ENCODE assay signal across 22 mouse cellular contexts in the genomic region with DNA sequence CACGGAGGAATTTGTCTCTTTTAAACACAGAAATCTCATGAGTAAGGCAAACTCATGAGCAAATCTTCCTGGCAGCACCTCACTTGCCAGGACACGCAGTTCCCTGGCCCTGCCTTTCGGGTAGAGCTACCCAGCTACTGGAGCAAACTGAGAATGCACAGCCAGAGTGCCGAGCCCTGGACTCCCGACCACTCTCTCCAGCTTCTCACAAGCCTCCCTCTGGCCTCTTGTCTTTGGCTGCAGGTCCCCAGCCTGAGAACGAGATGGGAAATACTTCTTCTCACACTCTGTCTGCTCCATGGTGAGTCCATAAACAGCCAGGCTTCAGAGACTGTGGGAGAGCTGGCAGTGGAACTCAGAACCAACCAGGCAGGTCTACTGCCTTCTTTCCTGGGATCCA. TPM values are rescaled to one million over a fixed set of nuclear protein-coding genes. Genes with fewer than 3 reads are reported as not detected.
A peak's percentile ranks its signal among the peaks of the same experiment; 100 is the strongest.
DNase-seq lines count a peak whose midpoint lies in the region; ATAC-seq and TF ChIP-seq lines count a peak whose summit lies in the region.
"Had no signal": no experiment of that assay in that cellular context is flagged by ENCODE, and none has a peak within 500 bp of the region (broad histone marks: within the 10 kb centered on the region; RNA-seq: fewer than 3 reads in every experiment).

No protein-coding gene starts in this region.

- H3K27me3 ChIP-seq in kidney, embryonic 14.5 days (ENCODE audit: control insufficient read depth, insufficient read depth, low read length), result no peaks in the 10 kb centered on the region
- no peaks in the 10 kb centered on the region for H3K27me3 ChIP-seq in forebrain, postnatal 0 days (ENCODE audit: insufficient read depth, low read length)
- H3K27me3 ChIP-seq: forebrain, embryonic 12.5 days; hindbrain, embryonic 13.5 days; intestine, embryonic 15.5 days had no signal

- no peak for ATAC-seq in kidney, embryonic 14.5 days (ENCODE audit: low FRiP score, low TSS enrichment)
- no peak for ATAC-seq in forebrain, postnatal 0 days
- ATAC-seq: intestine, embryonic 15.5 days had no signal

- H3K4me2 ChIP-seq in kidney, embryonic 14.5 days (replicated peaks; ENCODE audit: low read depth, low read length), result no peak overlapping the region
- no peak overlapping the region for H3K4me2 ChIP-seq in forebrain, postnatal 0 days (ENCODE audit: low read depth)
- H3K4me2 ChIP-seq: forebrain, embryonic 12.5 days; hindbrain, embryonic 13.5 days; intestine, embryonic 15.5 days had no signal

- 55% methylated on average over 6 of the region's 6 CpGs for WGBS in kidney, embryonic 14.5 days
- 67% methylated on average over 6 of the region's 6 CpGs for WGBS in forebrain, postnatal 0 days

- H3K4me1 ChIP-seq in kidney, embryonic 14.5 days (ENCODE audit: control insufficient read depth, insufficient read depth, low read length), result no peaks in the 10 kb centered on the region
- H3K4me1 ChIP-seq in forebrain, postnatal 0 days (ENCODE audit: insufficient read depth), result no peaks in the 10 kb centered on the region
- H3K4me1 ChIP-seq: forebrain, embryonic 12.5 days; hindbrain, embryonic 13.5 days; intestine, embryonic 15.5 days had no signal

- H3K27ac ChIP-seq in kidney, embryonic 14.5 days (ENCODE audit: low read depth, low read length), result no peak overlapping the region
- no peak overlapping the region for H3K27ac ChIP-seq in forebrain, postnatal 0 days (ENCODE audit: low read depth, low read length)
- H3K27ac ChIP-seq: forebrain, embryonic 12.5 days; hindbrain, embryonic 13.5 days; intestine, embryonic 15.5 days; liver, embryonic 14.5 days had no signal

- H3K4me3 ChIP-seq in kidney, embryonic 14.5 days (ENCODE audit: low read length), result no peak overlapping the region
- H3K4me3 ChIP-seq in forebrain, postnatal 0 days (ENCODE audit: low read depth, low read length), result no peak overlapping the region
- H3K4me3 ChIP-seq: forebrain, embryonic 12.5 days; hindbrain, embryonic 13.5 days; intestine, embryonic 15.5 days had no signal

- DNase-seq in gastrocnemius, adult 18-20 months (ENCODE audit: low spot score), result peak; percentile 17
- DNase-seq in gastrocnemius, postnatal 10 days, result no peak
- peak; percentile 43 for DNase-seq in kidney, adult 18-20 months
- DNase-seq in urinary bladder, adult 18-20 months (ENCODE audit: low spot score in 2 of 2), result peak; percentile 48 to 54
- DNase-seq in urinary bladder, postnatal 10 days (ENCODE audit: low spot score), result no peak
- no peak for DNase-seq in ovary, postnatal 14 days (ENCODE audit: low spot score)
- DNase-seq in forebrain, postnatal 0 days, result no peak
- DNase-seq: adrenal gland, adult 8-10 months; cerebellum, adult 11 months; cerebellum, postnatal 36 days; left cerebral cortex, postnatal 4 days; midbrain, embryonic 14.5 days; right cerebral cortex, postnatal 14 days had no signal

- TF ChIP-seq CTCF in forebrain, postnatal 0 days (IDR thresholded peaks at IDR 0.05; ENCODE audit: low read depth), result no peak

- H3K36me3 ChIP-seq in kidney, embryonic 14.5 days (ENCODE audit: control insufficient read depth, insufficient read depth, low read length), result no peaks in the 10 kb centered on the region
- H3K36me3 ChIP-seq in forebrain, postnatal 0 days (ENCODE audit: insufficient read depth), result no peaks in the 10 kb centered on the region
- H3K36me3 ChIP-seq: forebrain, embryonic 12.5 days; hindbrain, embryonic 13.5 days; intestine, embryonic 15.5 days had no signal

- H3K9me3 ChIP-seq in kidney, embryonic 14.5 days (ENCODE audit: control insufficient read depth, low read length), result no peaks in the 10 kb centered on the region
- no peaks in the 10 kb centered on the region for H3K9me3 ChIP-seq in forebrain, postnatal 0 days (ENCODE audit: low read length)
- H3K9me3 ChIP-seq: forebrain, embryonic 12.5 days; hindbrain, embryonic 13.5 days; intestine, embryonic 15.5 days had no signal

- no peak overlapping the region for H3K9ac ChIP-seq in kidney, embryonic 14.5 days (ENCODE audit: low read depth, low read length)
- no peak overlapping the region for H3K9ac ChIP-seq in forebrain, postnatal 0 days
- H3K9ac ChIP-seq: forebrain, embryonic 12.5 days; hindbrain, embryonic 13.5 days; intestine, embryonic 15.5 days; liver, embryonic 14.5 days had no signal

RNA-seq across cellular contexts. Expression of a gene that starts 2.3 kb away (rescaled TPM):
- total RNA-seq in gastrocnemius, adult 18-20 months (2021), result not detected
- total RNA-seq in gastrocnemius, postnatal 10 days (2021), result not detected
- polyA plus RNA-seq in kidney, embryonic 14.5 days (2014; fragmentation: Nextera tagmentation; extraction: Ambion mirVana), result not detected in 2 replicates
- 0.19 TPM in 1 of 2 replicates, not detected in the other for total RNA-seq in forebrain, postnatal 0 days (2014; rRNA removed)
- not detected in 2 replicates for polyA plus RNA-seq in forebrain, postnatal 0 days (2015; fragmentation: Nextera tagmentation; extraction: Ambion mirVana)
- total RNA-seq: layer of hippocampus, adult 8-10 months; left cerebral cortex, adult 18-20 months; left cerebral cortex, postnatal 4 days; megakaryocyte progenitor cell, adult 5-6 weeks had no signal
- polyA plus RNA-seq: forebrain, embryonic 12.5 days; hindbrain, embryonic 13.5 days; liver, embryonic 14.5 days; lung, embryonic 16.5 days; midbrain, embryonic 14.5 days had no signal

RNA-seq across cellular contexts. Expression of a gene that starts 23.5 kb away (rescaled TPM):
- total RNA-seq in gastrocnemius, adult 18-20 months (2021), result under 1 TPM; 0.14 to 0.52 TPM
- total RNA-seq in gastrocnemius, postnatal 10 days (2021), result not detected
- polyA plus RNA-seq in kidney, embryonic 14.5 days (2014; fragmentation: Nextera tagmentation; extraction: Ambion mirVana), result not detected in 2 replicates
- 0.08 TPM in 1 of 2 replicates, not detected in the other for total RNA-seq in forebrain, postnatal 0 days (2014; rRNA removed)
- not detected in 2 replicates for polyA plus RNA-seq in forebrain, postnatal 0 days (2015; fragmentation: Nextera tagmentation; extraction: Ambion mirVana)
- total RNA-seq: layer of hippocampus, adult 8-10 months; left cerebral cortex, adult 18-20 months; left cerebral cortex, postnatal 4 days; megakaryocyte progenitor cell, adult 5-6 weeks had no signal
- polyA plus RNA-seq: forebrain, embryonic 12.5 days; hindbrain, embryonic 13.5 days; midbrain, embryonic 14.5 days had no signal

Comparison
In these comparisons a context has a peak if more than half of its experiments do, and no peak if none do; other contexts are left out.
1. DNase-seq: peak in gastrocnemius, adult 18-20 months (single experiment), kidney, adult 18-20 months (single experiment) and urinary bladder, adult 18-20 months (2 of 2); none in gastrocnemius, postnatal 10 days (single experiment), urinary bladder, postnatal 10 days (single experiment), ovary, postnatal 14 days (single experiment) and forebrain, postnatal 0 days (single experiment).